Mouse (Mus musculus) heart, embryonic 13.5 days (tissue): ENCODE measurements around the gene Rnf114. TPM values are rescaled to one million over a fixed set of nuclear protein-coding genes. Genes with fewer than 3 reads are reported as not detected.

Experiments used
- ATAC-seq: fragments of 200-750 bp; cut with Nextera tagmentation; 2 replicates; pipeline ENCODE4 v1.8.0; 2017; ENCODE audit warnings: moderate TSS enrichment; ENCODE audit not compliant: insufficient number of reproducible peaks, low FRiP score, low TSS enrichment; ENCODE audit errors: extremely low read depth
- H3K27ac ChIP-seq: fragments of 300-500 bp; sonication (generic); replicated peaks from 2 replicates; pipeline ENCODE4 v1.5.1; 2015; ENCODE audit warnings: moderate library complexity, mild to moderate bottlenecking, inconsistent platforms
- H3K27me3 ChIP-seq: fragments of 300-500 bp; sonication (generic); replicated peaks from 2 replicates; pipeline ENCODE4 v1.6.1; 2015; ENCODE audit warnings: mild to moderate bottlenecking, inconsistent platforms
- H3K36me3 ChIP-seq: fragments of 300-500 bp; sonication (generic); 2 replicates; pipeline ENCODE4 v1.6.1; 2015; ENCODE audit warnings: mild to moderate bottlenecking, inconsistent platforms
- H3K4me1 ChIP-seq: fragments of 300-500 bp; sonication (generic); 2 replicates; pipeline ENCODE4 v1.6.1; 2015; ENCODE audit warnings: inconsistent platforms
- H3K4me2 ChIP-seq: fragments of 300-500 bp; sonication (generic); 2 replicates; pipeline ENCODE4 v1.6.1; 2015; ENCODE audit warnings: inconsistent platforms, mild to moderate bottlenecking, moderate library complexity
- H3K4me3 ChIP-seq: fragments of 300-500 bp; sonication (generic); 2 replicates; pipeline ENCODE4 v1.5.1; 2015; ENCODE audit warnings: moderate library complexity, mild to moderate bottlenecking, inconsistent platforms
- H3K9ac ChIP-seq: fragments of 300-500 bp; sonication (generic); 2 replicates; pipeline ENCODE4 v1.6.1; 2015; ENCODE audit warnings: inconsistent platforms, mild to moderate bottlenecking, moderate library complexity
- H3K9me3 ChIP-seq: fragments of 300-500 bp; sonication (generic); 2 replicates; pipeline ENCODE4 v1.6.1; 2016; ENCODE audit warnings: inconsistent platforms
- WGBS: fragments of 180-500 bp; shearing (Covaris S2); methylation state at CpG from one replicate; pipeline ENCODE4 v1.1.7; 2015; ENCODE audit warnings: mixed read lengths; 5-methylcytosine and 5-hydroxymethylcytosine counted together
- polyA plus RNA-seq: library from polyadenylated mRNA; unstranded; fragments of >200 nt; fragmentation: Nextera tagmentation; extraction: Ambion mirVana; gene quantifications from 2 replicates; pipeline ENCODE4 v1.2.1, GENCODE M21; 2015

Gene Rnf114
- polyA plus RNA-seq, 1 experiment from 2014 or later: 58.0 TPM

GRCm38 (mm10) chr2:167507719-167508385, 15.4 kb downstream of the Rnf114 start:
- H3K27me3 ChIP-seq: no peaks in the 10 kb centered on the region
- H3K9ac ChIP-seq: no peak overlapping the region
- H3K4me2 ChIP-seq: no peak overlapping the region
- no peak overlapping the region for H3K4me3 ChIP-seq
- H3K27ac ChIP-seq: peak overlapping the region; percentile 42
- H3K9me3 ChIP-seq: no peaks in the 10 kb centered on the region
- WGBS: 73% methylated on average over 3 of the region's 3 CpGs
- peaks cover 59% of the 10 kb centered on the region for H3K4me1 ChIP-seq
- no peak for ATAC-seq
- H3K36me3 ChIP-seq: peaks cover 65% of the 10 kb centered on the region

GRCm38 (mm10) chr2:167508569-167508968, 16.1 kb downstream of the Rnf114 start:
- Histone ChIP-seq H3K4me3 (no peak overlapping the region), H3K4me1 (peaks cover 57% of the 10 kb centered on the region), H3K27me3 (no peaks in the 10 kb centered on the region), H3K36me3 (peaks cover 72% of the 10 kb centered on the region), H3K27ac (no peak overlapping the region), H3K9ac (no peak overlapping the region), H3K9me3 (no peaks in the 10 kb centered on the region), H3K4me2 (no peak overlapping the region)
- no peak for ATAC-seq
- 97% methylated on average over 4 of the region's 4 CpGs for WGBS

DNA sequence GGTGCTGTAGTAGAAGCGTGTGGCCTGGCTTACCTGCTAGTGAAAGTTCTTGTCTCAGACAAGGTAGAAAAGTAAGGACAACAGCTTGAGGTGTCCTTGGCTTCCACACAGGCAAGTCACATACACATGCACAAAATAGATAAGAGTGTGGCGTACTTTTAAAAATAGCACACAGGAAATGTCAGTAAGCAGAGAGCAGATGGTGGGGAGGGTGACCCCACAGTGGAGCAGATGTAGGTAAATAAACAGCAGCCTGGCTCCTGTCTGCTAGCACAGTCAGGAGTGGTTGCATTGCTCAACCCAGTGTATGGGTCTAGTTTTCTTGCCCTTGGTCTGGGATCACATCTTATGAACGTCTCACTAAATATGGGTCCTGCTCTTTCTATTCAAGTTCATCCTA, 18.0 kb downstream of the Rnf114 start:
- 41% methylated on average over 3 of the region's 3 CpGs for WGBS
- no peak for ATAC-seq
- Histone ChIP-seq H3K4me3 (no peak overlapping the region), H3K36me3 (peaks cover 91% of the 10 kb centered on the region), H3K4me1 (peaks cover 49% of the 10 kb centered on the region), H3K9ac (peak overlapping the region; percentile 60), H3K27ac (peak overlapping the region; percentile 89), H3K27me3 (no peaks in the 10 kb centered on the region), H3K4me2 (peak overlapping the region; percentile 48), H3K9me3 (no peaks in the 10 kb centered on the region)

- ATAC-seq: no peak
- peaks cover 98% of the 10 kb centered on the region for H3K36me3 ChIP-seq
- H3K4me2 ChIP-seq: no peak overlapping the region
- H3K4me3 ChIP-seq: no peak overlapping the region
- no peaks in the 10 kb centered on the region for H3K9me3 ChIP-seq
- H3K27me3 ChIP-seq: no peaks in the 10 kb centered on the region
- H3K9ac ChIP-seq: no peak overlapping the region
- H3K4me1 ChIP-seq: peaks cover 33% of the 10 kb centered on the region
- H3K27ac ChIP-seq: no peak overlapping the region
- 93% methylated on average over 9 of the region's 9 CpGs for WGBS
These were observed 19.9 kb downstream of the Rnf114 start for GRCm38 (mm10) chr2:167512365-167512764.

DNA sequence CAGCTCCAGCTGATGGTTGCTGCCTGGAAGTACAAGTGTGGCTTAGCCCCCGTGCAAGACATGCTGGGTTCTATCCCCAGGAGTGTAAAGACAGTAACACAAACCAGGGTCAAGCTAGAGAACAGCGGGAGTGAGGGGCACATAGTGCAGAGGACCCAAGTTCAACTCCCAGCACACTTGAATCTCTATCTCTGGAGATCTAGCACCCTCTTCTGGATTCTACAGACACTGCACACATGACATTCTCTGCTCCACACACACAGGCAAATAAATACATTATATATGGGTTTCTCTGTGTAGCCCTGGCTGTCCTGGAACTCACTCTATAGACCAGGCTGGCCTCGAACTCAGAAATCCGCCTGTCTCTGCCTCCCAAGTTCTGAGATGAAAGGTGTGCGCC, 20.5 kb downstream of the Rnf114 start:
- Histone ChIP-seq H3K4me2 (no peak overlapping the region), H3K27ac (no peak overlapping the region), H3K9me3 (no peaks in the 10 kb centered on the region), H3K36me3 (peaks cover 98% of the 10 kb centered on the region), H3K27me3 (no peaks in the 10 kb centered on the region), H3K9ac (no peak overlapping the region), H3K4me3 (no peak overlapping the region), H3K4me1 (peaks cover 27% of the 10 kb centered on the region)
- 80% methylated on average over 5 of the region's 5 CpGs for WGBS
- no peak for ATAC-seq

DNA sequence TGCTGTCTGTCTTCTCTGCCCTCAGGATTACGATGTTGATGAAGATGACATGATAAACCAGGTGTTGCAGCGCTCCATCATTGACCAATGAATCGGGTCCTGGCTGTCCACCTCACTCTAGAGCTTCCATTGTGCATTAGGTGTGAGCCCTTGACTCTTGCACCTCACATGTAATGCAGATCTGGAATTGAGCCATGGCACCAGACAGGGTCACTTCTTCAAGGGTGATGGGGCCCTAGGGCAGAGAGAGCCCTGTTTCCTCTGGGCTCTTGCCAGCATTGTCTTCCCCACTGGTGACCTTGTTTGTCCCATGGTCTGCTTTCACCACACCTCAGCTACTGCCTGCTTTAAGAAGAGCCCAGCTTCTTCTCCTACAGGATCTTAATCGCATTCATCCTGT, 22.2 kb downstream of the Rnf114 start:
- no peak for ATAC-seq
- peaks cover 96% of the 10 kb centered on the region for H3K36me3 ChIP-seq
- 90% methylated on average over 4 of the region's 4 CpGs for WGBS

GRCm38 (mm10) chr2:167515688-167516087, 23.2 kb downstream of the Rnf114 start:
- H3K27me3 ChIP-seq: no peaks in the 10 kb centered on the region
- H3K9me3 ChIP-seq: no peaks in the 10 kb centered on the region
- no peak for ATAC-seq
- no peak overlapping the region for H3K4me3 ChIP-seq
- no peak overlapping the region for H3K9ac ChIP-seq
- no peak overlapping the region for H3K27ac ChIP-seq
- H3K36me3 ChIP-seq: peaks cover 93% of the 10 kb centered on the region
- 85% methylated on average over 5 of the region's 5 CpGs for WGBS
- peaks cover 11% of the 10 kb centered on the region for H3K4me1 ChIP-seq
- no peak overlapping the region for H3K4me2 ChIP-seq

More for the DNA sequence above, 22.2 kb downstream of the Rnf114 start:
- Histone ChIP-seq H3K4me1 (peaks cover 21% of the 10 kb centered on the region), H3K27ac (0 out of 2 replicates have a peak overlapping the region, but pooled peaks have one; percentile 34), H3K4me3 (no peak overlapping the region), H3K27me3 (no peaks in the 10 kb centered on the region), H3K4me2 (no peak overlapping the region), H3K9ac (no peak overlapping the region), H3K9me3 (no peaks in the 10 kb centered on the region)

- Histone ChIP-seq H3K9me3 (no peaks in the 10 kb centered on the region), H3K4me3 (no peak overlapping the region), H3K36me3 (peaks cover 53% of the 10 kb centered on the region), H3K27ac (no peak overlapping the region), H3K4me1 (0 out of 2 replicates have a peak, but pooled peaks cover 2% of the 10 kb centered on the region), H3K4me2 (no peak overlapping the region), H3K27me3 (no peaks in the 10 kb centered on the region), H3K9ac (no peak overlapping the region)
- 72% methylated on average over 5 of the region's 5 CpGs for WGBS
- ATAC-seq: no peak
These were observed 27.3 kb downstream of the Rnf114 start for GRCm38 (mm10) chr2:167519606-167520252.

- Histone ChIP-seq H3K27ac (no peak overlapping the region), H3K4me1 (0 out of 2 replicates have a peak, but pooled peaks cover 5% of the 10 kb centered on the region), H3K27me3 (peaks cover 12% of the 10 kb centered on the region; the same call in 1 of the 2 replicates), H3K9me3 (no peaks in the 10 kb centered on the region), H3K9ac (no peak overlapping the region), H3K36me3 (no peaks in the 10 kb centered on the region), H3K4me3 (no peak overlapping the region), H3K4me2 (no peak overlapping the region)
- no peak for ATAC-seq
- WGBS: 12% methylated on average over 5 of the region's 5 CpGs
These were observed 35.8 kb downstream of the Rnf114 start for GRCm38 (mm10) chr2:167528278-167528677.

- no peak for ATAC-seq
- Histone ChIP-seq H3K9me3 (no peaks in the 10 kb centered on the region), H3K4me2 (no peak overlapping the region), H3K27ac (no peak overlapping the region), H3K4me1 (0 out of 2 replicates have a peak, but pooled peaks cover 5% of the 10 kb centered on the region), H3K9ac (no peak overlapping the region), H3K4me3 (no peak overlapping the region), H3K27me3 (peaks cover 20% of the 10 kb centered on the region), H3K36me3 (no peaks in the 10 kb centered on the region)
- 58% methylated on average over 5 of the region's 5 CpGs for WGBS
These were observed 37.6 kb downstream of the Rnf114 start for GRCm38 (mm10) chr2:167529935-167530513.

- Histone ChIP-seq H3K27me3 (peaks cover 22% of the 10 kb centered on the region), H3K9ac (no peak overlapping the region), H3K4me2 (no peak overlapping the region), H3K4me3 (no peak overlapping the region), H3K36me3 (no peaks in the 10 kb centered on the region), H3K9me3 (no peaks in the 10 kb centered on the region), H3K4me1 (0 out of 2 replicates have a peak, but pooled peaks cover 5% of the 10 kb centered on the region), H3K27ac (no peak overlapping the region)
- 63% methylated on average over 4 of the region's 4 CpGs for WGBS
- ATAC-seq: no peak
These were observed 38.1 kb downstream of the Rnf114 start for GRCm38 (mm10) chr2:167530536-167530935.
